Mouse (Mus musculus) stomach, embryonic 14.5 days (tissue): Measurements from ENCODE around the gene Lhx5. TPM values are rescaled to one million over a fixed set of nuclear protein-coding genes. Genes with fewer than 3 reads are reported as not detected.

Experiments used
- ATAC-seq: fragments of 200-750 bp; cut with Nextera tagmentation; 2 replicates; pipeline ENCODE4 v1.8.0; 2017; ENCODE audit warnings: low read depth, moderate TSS enrichment; ENCODE audit not compliant: insufficient number of reproducible peaks, insufficient read depth, low FRiP score
- H3K27ac ChIP-seq: fragments of 300-500 bp; sonication (generic); 2 replicates; pipeline ENCODE4 v1.5.1; 2014; ENCODE audit warnings: mild to moderate bottlenecking, low read length, moderate library complexity, mixed read lengths
- H3K27me3 ChIP-seq: fragments of 300-500 bp; sonication (generic); 2 replicates; pipeline ENCODE4 v1.6.1; 2014; ENCODE audit warnings: low read length, control low read depth, mixed read lengths; ENCODE audit not compliant: control insufficient read depth, insufficient read depth
- H3K36me3 ChIP-seq: fragments of 300-500 bp; sonication (generic); 2 replicates; pipeline ENCODE4 v1.6.1; 2014; ENCODE audit warnings: mild to moderate bottlenecking, control low read depth, low read length, moderate library complexity, mixed read lengths; ENCODE audit not compliant: control insufficient read depth, insufficient read depth
- H3K4me1 ChIP-seq: fragments of 300-500 bp; sonication (generic); 2 replicates; pipeline ENCODE4 v1.6.1; 2014; ENCODE audit warnings: low read length, control low read depth, mixed read lengths; ENCODE audit not compliant: control insufficient read depth, insufficient read depth
- H3K4me2 ChIP-seq: fragments of 300-500 bp; sonication (generic); replicated peaks from 2 replicates; pipeline ENCODE4 v1.6.1; 2014; ENCODE audit warnings: low read depth, low read length, control low read depth
- H3K4me3 ChIP-seq: fragments of 300-500 bp; sonication (generic); 2 replicates; pipeline ENCODE4 v1.5.1; 2014; ENCODE audit warnings: low read depth, low read length, control low read depth
- H3K9ac ChIP-seq: fragments of 300-500 bp; sonication (generic); replicated peaks from 2 replicates; pipeline ENCODE4 v1.6.1; 2014; ENCODE audit warnings: low read depth, mild to moderate bottlenecking, control low read depth, low read length, moderate library complexity, mixed read lengths
- H3K9me3 ChIP-seq: fragments of 300-500 bp; sonication (generic); 2 replicates; pipeline ENCODE4 v1.6.1; 2016; ENCODE audit warnings: low read depth, low read length, control low read depth; ENCODE audit not compliant: control insufficient read depth
- WGBS: fragments of 180-500 bp; shearing (Covaris S2); extraction: QIAGEN DNeasy Blood & Tissue Kit; methylation state at CpG from one replicate; pipeline ENCODE4 v1.1.7; 2014; 5-methylcytosine and 5-hydroxymethylcytosine counted together
- polyA plus RNA-seq: library from polyadenylated mRNA; unstranded; fragments of >200 nt; fragmentation: Nextera tagmentation; extraction: Ambion mirVana; gene quantifications from 2 replicates; pipeline ENCODE4 v1.2.1, GENCODE M21; 2014

Gene Lhx5
- polyA plus RNA-seq, 1 experiment from 2014 or later: 0.35 TPM

DNA sequence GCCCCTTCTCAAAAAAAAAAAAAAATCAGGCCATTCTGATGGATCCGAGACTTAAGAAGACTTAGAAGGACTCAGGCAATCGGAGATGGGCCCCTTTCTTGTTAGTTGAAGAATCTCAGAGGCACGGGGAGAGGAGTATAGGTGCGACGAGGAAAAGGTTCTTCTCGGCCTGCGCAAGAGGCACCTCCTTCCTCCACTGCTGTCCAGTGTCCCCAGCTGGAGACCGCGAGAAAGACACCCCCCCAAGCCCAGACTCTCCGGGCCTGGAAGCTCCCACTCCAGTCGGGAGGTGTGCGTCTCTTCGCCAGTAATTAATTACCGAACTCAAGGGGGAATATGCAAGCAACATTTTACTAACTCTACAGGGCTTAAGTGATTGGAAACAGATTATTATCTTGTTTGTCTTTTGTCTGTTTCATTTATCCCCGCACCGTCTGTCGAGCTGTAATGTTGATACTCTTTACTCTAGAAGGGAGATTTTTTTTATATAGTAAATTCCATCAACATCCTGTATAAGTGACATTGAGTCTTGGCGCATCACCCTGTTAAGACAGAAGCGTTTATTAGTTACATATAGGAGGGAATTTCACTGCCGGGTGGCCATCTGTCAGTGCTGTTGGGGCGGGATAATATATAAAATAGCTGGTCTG is 3.2 kb upstream of the Lhx5 start:
- H3K9ac ChIP-seq: no peak overlapping the region
- no peak overlapping the region for H3K27ac ChIP-seq
- no peak overlapping the region for H3K4me2 ChIP-seq
- H3K4me3 ChIP-seq: no peak overlapping the region
- H3K9me3 ChIP-seq: no peaks in the 10 kb centered on the region
- WGBS: under 1% methylated on average over 21 of the region's 21 CpGs
- H3K4me1 ChIP-seq: no peaks in the 10 kb centered on the region
- peaks cover 72% of the 10 kb centered on the region for H3K27me3 ChIP-seq
- H3K36me3 ChIP-seq: no peaks in the 10 kb centered on the region
- ATAC-seq: no peak

DNA sequence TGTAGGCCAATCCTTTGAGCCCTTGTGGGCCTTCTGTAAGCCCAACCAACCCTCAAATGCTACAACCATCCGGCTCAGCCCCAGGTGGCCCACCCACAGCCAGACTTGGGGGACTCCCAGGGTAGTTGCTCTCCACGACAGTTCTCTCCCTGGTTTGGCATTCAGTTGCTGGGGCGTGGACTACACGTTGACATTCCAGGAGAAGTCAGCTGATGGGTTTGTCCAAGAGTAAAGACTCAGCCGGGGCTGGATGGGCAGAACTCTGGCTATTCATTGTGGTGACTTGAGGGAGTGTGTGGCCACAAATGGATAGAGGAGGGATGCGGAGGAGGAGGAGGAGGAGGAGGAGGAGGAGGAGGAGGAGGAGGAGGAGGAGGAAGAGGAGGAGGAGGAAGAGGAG is 2.5 kb upstream of the Lhx5 start:
- no peaks in the 10 kb centered on the region for H3K9me3 ChIP-seq
- H3K36me3 ChIP-seq: no peaks in the 10 kb centered on the region
- H3K27me3 ChIP-seq: peaks cover 77% of the 10 kb centered on the region
- ATAC-seq: no peak
- H3K4me2 ChIP-seq: no peak overlapping the region
- 1% methylated on average over 5 of the region's 6 CpGs for WGBS
- no peak overlapping the region for H3K4me3 ChIP-seq
- no peak overlapping the region for H3K9ac ChIP-seq
- no peaks in the 10 kb centered on the region for H3K4me1 ChIP-seq
- no peak overlapping the region for H3K27ac ChIP-seq

DNA sequence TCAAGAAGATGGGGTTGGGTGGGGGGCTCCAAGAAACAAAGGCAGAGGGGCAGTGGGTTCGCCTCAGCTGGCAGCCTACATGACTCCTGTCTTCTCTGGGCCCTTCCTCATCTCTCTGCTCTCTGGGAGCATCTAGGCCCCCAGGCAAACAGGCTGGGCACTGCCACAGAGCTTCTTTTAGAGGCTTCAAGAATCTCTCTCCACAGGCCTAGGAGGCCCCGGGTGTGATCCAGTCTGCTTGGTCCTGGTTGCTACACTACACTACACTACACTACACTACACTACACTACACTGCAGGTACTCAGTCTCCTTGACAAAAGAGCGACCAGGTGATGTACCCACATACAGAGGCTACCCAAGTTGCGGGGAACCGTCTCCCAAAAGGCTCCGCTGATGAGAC is 1.8 kb upstream of the Lhx5 start:
- H3K36me3 ChIP-seq: no peaks in the 10 kb centered on the region
- no peak for ATAC-seq
- H3K4me2 ChIP-seq: no peak overlapping the region
- H3K27ac ChIP-seq: no peak overlapping the region
- no peak overlapping the region for H3K4me3 ChIP-seq
- H3K9ac ChIP-seq: no peak overlapping the region
- WGBS: 5% methylated on average over 6 of the region's 6 CpGs
- no peaks in the 10 kb centered on the region for H3K9me3 ChIP-seq
- peaks cover 78% of the 10 kb centered on the region for H3K27me3 ChIP-seq
- no peaks in the 10 kb centered on the region for H3K4me1 ChIP-seq

DNA sequence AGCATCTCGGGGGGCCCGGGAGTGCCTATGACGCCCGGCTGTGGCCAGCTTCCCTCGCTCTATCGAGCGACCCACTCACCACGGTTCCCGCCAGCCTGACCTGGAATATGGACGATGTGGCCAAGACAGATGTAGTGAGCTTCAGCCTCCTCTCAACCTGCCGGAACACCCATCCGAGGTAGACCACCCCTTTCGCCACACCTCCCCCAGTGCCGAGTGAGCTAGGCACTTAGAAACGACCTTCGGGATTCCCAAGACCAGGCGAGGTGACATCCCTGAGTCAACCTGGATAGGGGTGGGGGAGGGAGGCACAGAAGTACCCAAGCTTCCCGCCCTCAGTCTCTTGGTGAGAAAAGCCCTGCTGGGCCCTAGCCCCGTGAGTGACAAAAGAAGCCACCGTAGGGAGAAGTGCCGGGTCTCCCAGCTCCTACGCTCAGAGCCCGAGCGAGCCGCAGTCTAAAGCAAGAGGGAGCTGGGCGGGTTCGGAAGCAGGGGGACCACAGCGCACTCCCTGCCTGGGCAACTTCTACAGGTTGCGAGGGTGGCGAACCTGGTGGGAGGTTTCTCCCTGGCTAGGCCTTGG is 407 bp upstream of the Lhx5 start:
- no peak overlapping the region for H3K27ac ChIP-seq
- no peak overlapping the region for H3K4me2 ChIP-seq
- no peak for ATAC-seq
- H3K9me3 ChIP-seq: no peaks in the 10 kb centered on the region
- 2% methylated on average over 30 of the region's 30 CpGs for WGBS
- no peaks in the 10 kb centered on the region for H3K4me1 ChIP-seq
- H3K9ac ChIP-seq: no peak overlapping the region
- H3K36me3 ChIP-seq: no peaks in the 10 kb centered on the region
- no peak overlapping the region for H3K4me3 ChIP-seq
- peaks cover 88% of the 10 kb centered on the region for H3K27me3 ChIP-seq

DNA sequence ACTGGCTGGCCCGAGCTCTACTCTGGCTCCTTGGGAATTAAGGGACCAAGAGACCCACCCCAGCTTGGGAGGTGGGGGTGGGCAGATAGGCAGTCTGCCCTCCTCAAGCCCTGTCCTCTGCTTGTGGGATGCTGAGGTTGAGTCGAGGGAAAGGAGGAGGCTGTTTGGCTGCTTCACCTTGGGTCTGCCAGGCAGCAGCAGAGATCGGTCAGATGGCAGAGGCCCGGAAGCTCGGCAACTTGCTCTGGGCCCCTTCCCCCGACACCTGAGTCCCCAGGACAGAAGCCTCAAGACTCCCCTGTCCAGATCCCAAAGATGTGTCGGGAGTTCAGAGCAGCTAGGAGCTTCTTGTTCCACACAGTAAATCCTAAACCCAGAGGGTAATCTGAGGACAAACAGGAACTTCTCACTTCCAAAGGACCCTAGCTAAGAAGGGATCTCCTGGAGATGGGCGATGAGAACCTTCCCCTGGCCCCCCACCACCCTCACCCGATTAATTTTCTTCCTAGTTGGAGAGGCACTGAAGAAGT is 1.1 kb downstream of the Lhx5 start:
- H3K9ac ChIP-seq: no peak overlapping the region
- H3K4me1 ChIP-seq: no peaks in the 10 kb centered on the region
- ATAC-seq: no peak
- no peaks in the 10 kb centered on the region for H3K36me3 ChIP-seq
- H3K27me3 ChIP-seq: peaks cover 88% of the 10 kb centered on the region
- no peak overlapping the region for H3K4me3 ChIP-seq
- no peak overlapping the region for H3K27ac ChIP-seq
- no peak overlapping the region for H3K4me2 ChIP-seq
- WGBS: under 1% methylated on average over 9 of the region's 9 CpGs
- H3K9me3 ChIP-seq: no peaks in the 10 kb centered on the region

DNA sequence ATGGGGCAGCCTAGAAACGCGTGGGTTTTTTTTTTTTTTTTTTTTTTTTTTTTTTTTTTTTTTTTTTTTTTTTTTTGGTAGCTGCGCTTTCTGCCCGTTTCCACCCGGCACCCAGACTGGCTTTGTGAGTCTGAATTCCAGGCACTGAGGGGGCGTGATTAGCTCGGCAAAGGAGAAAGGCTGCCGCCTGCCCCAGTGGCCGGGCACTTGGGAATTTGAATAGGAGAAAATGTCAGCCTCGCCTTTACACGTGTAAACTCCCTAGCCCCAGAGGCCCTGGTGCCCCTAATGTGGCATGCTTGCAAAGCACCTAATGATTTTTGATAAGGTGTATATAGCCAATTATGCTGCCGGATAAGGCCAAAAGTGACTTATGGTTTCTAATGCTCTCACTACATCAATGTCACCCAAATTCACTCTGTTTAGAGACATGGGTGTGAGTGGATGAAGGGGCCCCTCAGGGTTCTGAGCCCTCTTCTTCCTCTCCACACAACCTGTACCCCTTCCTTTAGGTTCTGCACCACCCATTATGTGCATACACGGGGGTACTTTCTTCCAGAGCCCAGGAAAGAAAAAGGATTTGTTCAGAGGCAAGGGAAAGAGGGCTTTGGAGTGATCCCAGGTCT is 1.7 kb downstream of the Lhx5 start:
- ATAC-seq: no peak

DNA sequence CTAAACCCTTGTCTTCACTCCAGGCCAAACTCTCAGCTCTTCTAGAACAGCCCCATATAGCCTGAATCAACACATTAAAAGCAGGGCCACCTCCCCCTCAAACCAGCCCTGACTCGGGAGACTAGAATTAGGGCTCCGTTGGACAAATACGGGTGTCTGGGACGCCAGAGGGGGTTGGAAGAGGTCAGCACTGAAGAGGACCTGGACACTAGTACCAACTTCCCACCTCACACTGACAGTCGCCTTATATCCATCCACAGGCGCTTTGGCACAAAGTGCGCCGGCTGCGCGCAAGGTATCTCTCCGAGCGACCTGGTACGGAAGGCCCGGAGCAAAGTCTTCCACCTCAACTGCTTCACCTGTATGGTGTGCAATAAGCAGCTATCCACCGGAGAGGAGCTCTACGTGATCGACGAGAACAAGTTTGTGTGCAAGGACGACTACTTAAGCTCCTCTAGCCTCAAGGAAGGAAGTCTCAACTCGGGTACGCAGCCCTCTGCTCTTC is 2.8 kb downstream of the Lhx5 start:
- no peak overlapping the region for H3K4me3 ChIP-seq
- no peak for ATAC-seq
- WGBS: 2% methylated on average over 21 of the region's 21 CpGs
- H3K36me3 ChIP-seq: no peaks in the 10 kb centered on the region
- H3K27me3 ChIP-seq: peaks cover 88% of the 10 kb centered on the region
- no peak overlapping the region for H3K9ac ChIP-seq
- H3K27ac ChIP-seq: no peak overlapping the region
- 0 out of 2 replicates have a peak, but pooled peaks cover 3% of the 10 kb centered on the region for H3K4me1 ChIP-seq
- H3K9me3 ChIP-seq: no peaks in the 10 kb centered on the region
- H3K4me2 ChIP-seq: no peak overlapping the region

More for the DNA sequence above, 1.7 kb downstream of the Lhx5 start:
- H3K27me3 ChIP-seq: peaks cover 86% of the 10 kb centered on the region
- H3K4me1 ChIP-seq: 0 out of 2 replicates have a peak, but pooled peaks cover 3% of the 10 kb centered on the region
- H3K9me3 ChIP-seq: no peaks in the 10 kb centered on the region
- no peak overlapping the region for H3K9ac ChIP-seq
- no peaks in the 10 kb centered on the region for H3K36me3 ChIP-seq
- WGBS: 2% methylated on average over 13 of the region's 13 CpGs
- H3K27ac ChIP-seq: no peak overlapping the region
- no peak overlapping the region for H3K4me2 ChIP-seq
- H3K4me3 ChIP-seq: no peak overlapping the region

DNA sequence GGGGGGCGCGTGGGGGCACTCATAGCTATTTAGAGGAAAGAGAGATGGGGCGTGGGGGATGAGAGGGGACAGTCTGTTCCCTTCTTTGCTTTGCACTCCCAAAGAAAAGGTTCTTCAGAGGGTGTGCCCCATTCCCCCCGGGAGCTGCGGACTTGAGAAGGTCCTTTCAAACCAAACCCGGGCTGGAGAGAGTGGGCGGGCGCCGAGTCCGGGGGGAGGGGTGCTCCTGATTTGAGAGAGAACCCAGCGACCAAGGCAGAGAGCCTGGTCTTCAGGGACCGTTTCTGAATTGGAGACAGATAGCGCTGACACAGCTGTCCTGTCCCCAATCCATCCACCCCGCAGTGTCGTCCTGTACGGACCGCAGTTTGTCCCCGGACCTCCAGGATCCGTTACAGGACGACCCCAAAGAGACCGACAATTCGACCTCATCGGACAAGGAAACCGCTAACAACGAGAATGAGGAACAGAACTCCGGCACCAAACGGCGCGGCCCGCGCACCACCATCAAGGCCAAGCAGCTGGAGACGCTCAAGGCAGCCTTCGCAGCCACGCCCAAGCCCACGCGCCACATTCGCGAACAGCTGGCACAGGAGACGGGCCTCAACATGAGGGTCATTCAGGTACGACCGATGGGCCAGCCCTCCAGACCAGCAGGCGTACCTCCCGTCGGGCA is 3.6 kb downstream of the Lhx5 start:
- under 1% methylated on average over 44 of the region's 44 CpGs for WGBS
- no peak overlapping the region for H3K9ac ChIP-seq
- H3K36me3 ChIP-seq: no peaks in the 10 kb centered on the region
- no peaks in the 10 kb centered on the region for H3K9me3 ChIP-seq
- H3K4me1 ChIP-seq: peaks cover 6% of the 10 kb centered on the region; the same call in 1 of the 2 replicates
- no peak for ATAC-seq
- peaks cover 88% of the 10 kb centered on the region for H3K27me3 ChIP-seq
- no peak overlapping the region for H3K4me3 ChIP-seq
- peak overlapping the region; percentile 57; the same call in 1 of the 2 replicates for H3K4me2 ChIP-seq
- no peak overlapping the region for H3K27ac ChIP-seq
